23 mouse cellular contexts compared by ENCODE assay signal in the genomic region with DNA sequence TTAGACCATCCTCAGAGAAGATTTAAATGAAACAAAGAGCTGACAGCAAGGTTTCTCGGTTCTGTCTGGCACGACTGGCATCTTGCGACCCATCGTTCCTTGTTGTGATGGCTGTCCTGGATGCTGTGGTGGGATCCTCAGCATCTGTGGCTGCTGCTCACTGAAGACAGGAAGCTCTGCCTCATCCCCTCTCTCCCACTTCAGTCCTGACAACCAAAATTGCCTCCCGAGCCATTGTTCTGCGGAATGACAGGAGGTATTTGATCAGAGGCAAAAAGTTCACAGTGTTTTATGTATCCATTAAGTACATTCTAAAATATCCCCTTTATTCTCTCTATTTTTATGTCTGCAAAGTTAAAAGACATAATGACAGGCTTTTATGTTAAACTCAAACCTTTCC.
DNase-seq lines count a peak whose midpoint lies in the region; ATAC-seq and TF ChIP-seq lines count a peak whose summit lies in the region.
"Had no signal": no experiment of that assay in that cellular context is flagged by ENCODE, and none has a peak within 500 bp of the region (broad histone marks: within the 10 kb centered on the region; RNA-seq: fewer than 3 reads in every experiment).

No protein-coding gene starts in this region.

- WGBS in forebrain, embryonic 13.5 days = 64% methylated on average over 6 of the region's 6 CpGs
- WGBS in forebrain, embryonic 11.5 days = 83% methylated on average over 6 of the region's 6 CpGs
- WGBS in forebrain, embryonic 15.5 days = 70% methylated on average over 6 of the region's 6 CpGs
- WGBS in forebrain, embryonic 12.5 days = 73% methylated on average over 6 of the region's 6 CpGs
- 66% methylated on average over 6 of the region's 6 CpGs for WGBS in forebrain, embryonic 16.5 days
- WGBS in hindbrain, postnatal 0 days = 61% methylated on average over 6 of the region's 6 CpGs

- peak overlapping the region; percentile 1; the same call in 1 of the 2 replicates for H3K27ac ChIP-seq in forebrain, embryonic 13.5 days
- no peak overlapping the region for H3K27ac ChIP-seq in forebrain, embryonic 11.5 days (ENCODE audit: low read depth, low read length)
- H3K27ac ChIP-seq in forebrain, embryonic 15.5 days (replicated peaks) = peak overlapping the region; percentile 68
- H3K27ac ChIP-seq in forebrain, embryonic 12.5 days = no peak overlapping the region
- no peak overlapping the region; the same call in 1 of the 2 replicates for H3K27ac ChIP-seq in forebrain, embryonic 16.5 days (ENCODE audit: low read length)
- no peak overlapping the region for H3K27ac ChIP-seq in hindbrain, postnatal 0 days
- H3K27ac ChIP-seq: embryonic facial prominence, embryonic 10.5 days; embryonic facial prominence, embryonic 12.5 days had no signal

- no peaks in the 10 kb centered on the region for H3K4me1 ChIP-seq in forebrain, embryonic 13.5 days
- no peaks in the 10 kb centered on the region for H3K4me1 ChIP-seq in forebrain, embryonic 11.5 days (replicated peaks; ENCODE audit: control insufficient read depth, insufficient read depth, low read length)
- H3K4me1 ChIP-seq in forebrain, embryonic 15.5 days = no peaks in the 10 kb centered on the region
- no peaks in the 10 kb centered on the region for H3K4me1 ChIP-seq in forebrain, embryonic 12.5 days
- no peaks in the 10 kb centered on the region for H3K4me1 ChIP-seq in forebrain, embryonic 16.5 days (replicated peaks; ENCODE audit: control insufficient read depth, insufficient read depth, low read length)
- no peaks in the 10 kb centered on the region for H3K4me1 ChIP-seq in hindbrain, postnatal 0 days (ENCODE audit: insufficient read depth, low read length)
- H3K4me1 ChIP-seq: embryonic facial prominence, embryonic 10.5 days; embryonic facial prominence, embryonic 12.5 days had no signal

- peak; percentile 76 for ATAC-seq in forebrain, embryonic 13.5 days
- no peak for ATAC-seq in forebrain, embryonic 11.5 days (replicated peaks; ENCODE audit: low FRiP score)
- ATAC-seq in forebrain, embryonic 15.5 days (replicated peaks) = no peak
- ATAC-seq in forebrain, embryonic 12.5 days (ENCODE audit: low FRiP score) = no peak
- peak; percentile 70 for ATAC-seq in forebrain, embryonic 16.5 days
- ATAC-seq in hindbrain, postnatal 0 days = no peak
- ATAC-seq: activated CD4-positive, CD25-positive, alpha-beta regulatory T cell, adult 4 months; CD4-positive, CD25-positive, alpha-beta regulatory T cell, adult 4 months; Patski had no signal

- H3K27me3 ChIP-seq in forebrain, embryonic 13.5 days = no peaks in the 10 kb centered on the region
- H3K27me3 ChIP-seq in forebrain, embryonic 11.5 days (ENCODE audit: control insufficient read depth, insufficient read depth, low read length) = no peaks in the 10 kb centered on the region
- H3K27me3 ChIP-seq in forebrain, embryonic 15.5 days = no peaks in the 10 kb centered on the region
- no peaks in the 10 kb centered on the region for H3K27me3 ChIP-seq in forebrain, embryonic 12.5 days
- no peaks in the 10 kb centered on the region for H3K27me3 ChIP-seq in forebrain, embryonic 16.5 days (replicated peaks; ENCODE audit: control insufficient read depth, insufficient read depth, low read length)
- no peaks in the 10 kb centered on the region for H3K27me3 ChIP-seq in hindbrain, postnatal 0 days (ENCODE audit: insufficient read depth, low read length)
- H3K27me3 ChIP-seq: CH12.LX; embryonic facial prominence, embryonic 12.5 days had no signal

- no peak overlapping the region for H3K4me3 ChIP-seq in forebrain, embryonic 13.5 days
- H3K4me3 ChIP-seq in forebrain, embryonic 11.5 days (ENCODE audit: low read depth, low read length) = no peak overlapping the region
- H3K4me3 ChIP-seq in forebrain, embryonic 15.5 days = no peak overlapping the region
- no peak overlapping the region for H3K4me3 ChIP-seq in forebrain, embryonic 12.5 days (replicated peaks)
- no peak overlapping the region for H3K4me3 ChIP-seq in forebrain, embryonic 16.5 days (replicated peaks; ENCODE audit: low read length)
- H3K4me3 ChIP-seq in hindbrain, postnatal 0 days (ENCODE audit: low read length) = no peak overlapping the region
- H3K4me3 ChIP-seq: embryonic facial prominence, embryonic 10.5 days; embryonic facial prominence, embryonic 12.5 days had no signal

- no peak overlapping the region for H3K4me2 ChIP-seq in forebrain, embryonic 13.5 days
- H3K4me2 ChIP-seq in forebrain, embryonic 11.5 days (ENCODE audit: low read depth, low read length, severe bottlenecking) = no peak overlapping the region
- H3K4me2 ChIP-seq in forebrain, embryonic 15.5 days (replicated peaks) = no peak overlapping the region
- no peak overlapping the region for H3K4me2 ChIP-seq in forebrain, embryonic 12.5 days
- no peak overlapping the region for H3K4me2 ChIP-seq in forebrain, embryonic 16.5 days (ENCODE audit: low read length)
- no peak overlapping the region for H3K4me2 ChIP-seq in hindbrain, postnatal 0 days (ENCODE audit: low read depth, low read length)
- H3K4me2 ChIP-seq: embryonic facial prominence, embryonic 12.5 days had no signal

- TF ChIP-seq CTCF in hindbrain, postnatal 0 days (IDR thresholded peaks at IDR 0.05; ENCODE audit: low read depth) = no peak

- H3K9me3 ChIP-seq in forebrain, embryonic 13.5 days (replicated peaks) = no peaks in the 10 kb centered on the region
- H3K9me3 ChIP-seq in forebrain, embryonic 11.5 days (ENCODE audit: control insufficient read depth, low read length) = no peaks in the 10 kb centered on the region
- H3K9me3 ChIP-seq in forebrain, embryonic 15.5 days = no peaks in the 10 kb centered on the region
- no peaks in the 10 kb centered on the region for H3K9me3 ChIP-seq in forebrain, embryonic 12.5 days
- no peaks in the 10 kb centered on the region for H3K9me3 ChIP-seq in forebrain, embryonic 16.5 days (ENCODE audit: control insufficient read depth, low read length)
- H3K9me3 ChIP-seq in hindbrain, postnatal 0 days (ENCODE audit: low read length) = no peaks in the 10 kb centered on the region
- H3K9me3 ChIP-seq: embryonic facial prominence, embryonic 10.5 days; embryonic facial prominence, embryonic 12.5 days had no signal

- H3K9ac ChIP-seq in forebrain, embryonic 13.5 days = no peak overlapping the region
- no peak overlapping the region for H3K9ac ChIP-seq in forebrain, embryonic 11.5 days (ENCODE audit: low read length)
- H3K9ac ChIP-seq in forebrain, embryonic 15.5 days (replicated peaks) = no peak overlapping the region
- no peak overlapping the region for H3K9ac ChIP-seq in forebrain, embryonic 12.5 days
- no peak overlapping the region for H3K9ac ChIP-seq in forebrain, embryonic 16.5 days (replicated peaks; ENCODE audit: low read depth, low read length)
- H3K9ac ChIP-seq in hindbrain, postnatal 0 days (replicated peaks; ENCODE audit: low read length) = no peak overlapping the region
- H3K9ac ChIP-seq: embryonic facial prominence, embryonic 12.5 days had no signal

- DNase-seq in forebrain, embryonic 11.5 days (ENCODE audit: low spot score) = no peak
- peak; percentile 23 for DNase-seq in brain, adult 2 months (ENCODE audit: low read depth, low spot score)
- no peak for DNase-seq in adrenal gland, postnatal 14 days
- DNase-seq in hindbrain, postnatal 0 days (ENCODE audit: low spot score) = no peak
- DNase-seq: adrenal gland, adult 8-10 months; adrenal gland, postnatal 25 days; B cell, adult 2 months; cerebellum, adult 11 months; cerebellum, adult 18-20 months; cerebellum, adult 9-10 months; cerebellum, postnatal 10 days; cerebellum, postnatal 25 days had no signal

- no peaks in the 10 kb centered on the region for H3K36me3 ChIP-seq in forebrain, embryonic 13.5 days (ENCODE audit: poor library complexity, severe bottlenecking)
- no peaks in the 10 kb centered on the region for H3K36me3 ChIP-seq in forebrain, embryonic 11.5 days (ENCODE audit: control insufficient read depth, insufficient read depth, low read length)
- H3K36me3 ChIP-seq in forebrain, embryonic 15.5 days = no peaks in the 10 kb centered on the region
- H3K36me3 ChIP-seq in forebrain, embryonic 12.5 days (replicated peaks) = no peaks in the 10 kb centered on the region
- no peaks in the 10 kb centered on the region for H3K36me3 ChIP-seq in forebrain, embryonic 16.5 days (ENCODE audit: control insufficient read depth, insufficient read depth)
- no peaks in the 10 kb centered on the region for H3K36me3 ChIP-seq in hindbrain, postnatal 0 days (ENCODE audit: insufficient read depth, low read length)
- H3K36me3 ChIP-seq: embryonic facial prominence, embryonic 10.5 days; embryonic facial prominence, embryonic 12.5 days; G1E had no signal

Comparison
In these comparisons a context has a peak if more than half of its experiments do, and no peak if none do; other contexts are left out.
1. ATAC-seq: peak in forebrain, embryonic 13.5 days (single experiment) and forebrain, embryonic 16.5 days (single experiment); none in forebrain, embryonic 11.5 days (single experiment), forebrain, embryonic 15.5 days (single experiment), forebrain, embryonic 12.5 days (single experiment) and hindbrain, postnatal 0 days (single experiment).
2. H3K27ac ChIP-seq: peak in forebrain, embryonic 13.5 days (single experiment) and forebrain, embryonic 15.5 days (single experiment); none in forebrain, embryonic 11.5 days (single experiment), forebrain, embryonic 12.5 days (single experiment), forebrain, embryonic 16.5 days (single experiment) and hindbrain, postnatal 0 days (single experiment).